Mouse (Mus musculus) small intestine, adult 2 months (tissue): ENCODE results near the gene Sbk2. TPM values are rescaled to one million over a fixed set of nuclear protein-coding genes. Genes with fewer than 3 reads are reported as not detected.

ENCODE experiments used
- H3K27ac ChIP-seq: fragments of 200-500 bp; 2 replicates; pipeline ENCODE4 v1.5.1; 2012; ENCODE audit warnings: low read depth, low read length, control low read depth, inconsistent platforms; ENCODE audit not compliant: insufficient read depth
- H3K27me3 ChIP-seq: fragments of 200-500 bp; 2 replicates; pipeline ENCODE4 v1.6.1; 2012; ENCODE audit warnings: mild to moderate bottlenecking, moderate library complexity, low read length, inconsistent platforms; ENCODE audit not compliant: control insufficient read depth, insufficient read depth
- H3K36me3 ChIP-seq: fragments of 200-500 bp; 2 replicates; pipeline ENCODE4 v1.6.1; 2012; ENCODE audit warnings: mild to moderate bottlenecking, low read length, control low read depth, inconsistent platforms; ENCODE audit not compliant: control insufficient read depth, insufficient read depth
- H3K4me1 ChIP-seq: fragments of 200-500 bp; 2 replicates; pipeline ENCODE4 v1.6.1; 2012; ENCODE audit warnings: low read length, inconsistent platforms, mixed read lengths; ENCODE audit not compliant: control insufficient read depth, insufficient read depth, insufficient read length
- H3K4me3 ChIP-seq: fragments of 200-500 bp; 2 replicates; pipeline ENCODE4 v1.5.1; 2012; ENCODE audit warnings: low read depth, mild to moderate bottlenecking, control low read depth, inconsistent platforms, low read length, moderate library complexity
- CTCF ChIP-seq: fragments of 200-500 bp; IDR thresholded peaks from 2 replicates; pipeline ENCODE4 v1.5.1; 2012; ENCODE audit warnings: low read depth, mild to moderate bottlenecking, control low read depth, inconsistent platforms, low read length, moderate library complexity, mixed read lengths; ENCODE audit not compliant: insufficient replicate concordance, insufficient read length; ENCODE audit errors: extremely low read depth
- POLR2A ChIP-seq: fragments of 200-500 bp; IDR thresholded peaks from 2 replicates; pipeline ENCODE4 v1.6.1; 2012; ENCODE audit warnings: low read depth, mild to moderate bottlenecking, control low read depth, inconsistent platforms, low read length, moderate library complexity
- WGBS: fragments of 180-500 bp; shearing (Covaris S2); methylation state at CpG from one replicate; pipeline ENCODE4 v1.1.7; 2018; 5-methylcytosine and 5-hydroxymethylcytosine counted together
- polyA plus RNA-seq: library from polyadenylated mRNA; depleted of rRNA; stranded (reverse); fragments of >200 nt; gene quantifications from 2 replicates; pipeline ENCODE4 v1.2.3, GENCODE M21; 2012

Sbk2 gene
- polyA plus RNA-seq, 1 experiment: 0.06 TPM

DNA sequence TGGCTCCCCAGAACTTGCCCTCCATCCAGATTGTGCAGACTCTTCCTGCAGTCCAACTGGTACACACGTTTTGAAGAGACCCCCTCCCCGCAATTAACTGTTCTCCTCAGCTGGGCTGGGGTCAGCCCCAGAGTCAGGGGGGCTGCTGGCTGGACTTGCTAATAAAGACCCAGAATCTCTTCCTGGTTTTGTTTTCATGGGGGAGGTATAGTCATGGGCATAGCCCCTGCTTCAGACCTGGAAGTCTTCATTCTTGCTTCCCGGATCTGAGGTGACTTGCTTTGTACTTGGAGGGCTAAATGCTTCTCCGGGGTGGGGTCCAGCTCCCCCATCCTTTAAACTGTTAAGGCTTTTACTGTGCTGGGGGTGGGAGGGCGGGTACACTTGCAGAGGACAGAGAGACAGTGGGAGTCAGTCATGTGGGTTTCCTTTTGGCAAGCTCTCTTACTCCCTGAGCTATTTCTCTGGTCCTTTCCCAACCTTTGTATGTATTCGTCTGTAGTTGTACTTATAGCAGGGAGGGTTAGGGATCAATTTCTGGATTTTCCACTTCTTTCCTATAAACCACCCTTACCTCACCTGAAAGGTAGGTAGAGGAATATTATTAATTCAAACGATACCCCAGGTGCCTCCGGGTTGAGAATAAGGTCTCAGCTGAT, 42.3 kb downstream of the Sbk2 start, which contains the start of gene Nat14:
TSS of gene Nat14 (plus strand) at position 205 of the 659 bp plus-strand sequence.
- Histone ChIP-seq H3K27ac (no peak within 1 kb of the TSS), H3K4me3 (peak within 1 kb of the TSS; percentile 28), H3K4me1 (peaks cover 2% of the 10 kb centered on the region), H3K27me3 (peaks cover 12% of the 10 kb centered on the region; the same call in 1 of the 2 replicates), H3K36me3 (peaks cover 23% of the 10 kb centered on the region)
- TF ChIP-seq CTCF (no peak), POLR2A (no peak)
- WGBS: 31% methylated on average over 8 of the region's 8 CpGs

DNA sequence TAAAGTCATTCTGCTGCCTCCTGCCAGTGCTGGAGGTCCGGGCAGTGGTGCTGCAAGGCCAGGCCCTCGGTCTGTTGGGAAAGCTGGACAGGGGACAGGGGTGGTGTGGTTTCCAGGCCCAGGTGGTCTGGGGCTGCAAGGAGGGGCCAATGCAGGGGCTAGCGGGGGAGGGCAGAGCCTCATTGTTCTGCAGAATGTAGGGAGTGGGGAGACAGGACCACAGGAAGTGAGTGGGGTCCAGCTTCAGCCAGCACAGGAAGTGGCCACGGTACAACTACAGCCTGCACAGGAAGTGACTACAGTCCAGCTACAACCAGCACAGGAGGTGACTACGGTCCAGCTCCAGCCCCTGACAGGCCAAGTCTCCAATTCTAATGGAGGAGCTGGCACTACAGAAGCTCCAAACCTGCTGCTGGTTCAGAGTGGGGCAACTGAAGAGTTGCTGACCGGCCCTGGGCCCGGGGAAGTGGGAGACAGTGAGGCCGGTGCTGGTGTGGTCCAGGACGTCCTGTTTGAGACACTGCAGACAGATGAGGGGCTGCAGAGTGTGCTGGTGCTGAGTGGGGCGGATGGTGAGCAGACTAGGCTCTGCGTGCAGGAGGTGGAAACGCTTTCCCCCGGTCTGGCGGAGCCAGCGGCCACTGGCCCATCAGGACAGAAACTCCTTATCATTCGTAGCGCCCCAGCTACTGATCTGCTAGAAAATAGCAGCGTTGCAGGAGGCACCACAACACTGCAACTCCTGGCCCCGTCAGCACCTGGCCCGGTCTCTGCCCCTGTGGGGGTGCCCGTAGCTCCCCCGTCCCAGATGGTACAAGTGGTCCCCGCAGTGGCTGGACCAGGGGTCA, 43.0 kb downstream of the Sbk2 start:
- no peak overlapping the region for H3K27ac ChIP-seq

DNA sequence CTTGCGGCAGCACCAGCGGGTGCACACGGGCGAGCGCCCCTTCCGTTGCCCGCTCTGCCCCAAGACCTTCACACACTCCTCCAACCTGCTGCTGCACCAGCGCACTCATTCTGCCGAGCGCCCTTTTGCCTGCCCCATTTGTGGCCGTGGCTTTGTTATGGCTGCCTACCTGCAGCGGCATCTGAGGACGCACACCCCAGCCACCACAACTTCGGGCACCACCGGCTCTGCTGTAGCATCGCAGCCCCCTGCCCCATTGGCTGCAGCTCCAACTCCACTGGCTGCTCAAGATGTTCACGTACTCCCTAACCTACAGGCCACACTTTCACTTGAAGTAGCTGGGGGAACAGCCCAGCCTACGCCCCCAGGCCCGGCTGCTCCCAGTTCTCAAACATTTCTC, 43.7 kb downstream of the Sbk2 start:
- Histone ChIP-seq H3K36me3 (peaks cover 23% of the 10 kb centered on the region), H3K4me3 (no peak overlapping the region), H3K27ac (no peak overlapping the region), H3K27me3 (peaks cover 12% of the 10 kb centered on the region; the same call in 1 of the 2 replicates), H3K4me1 (peaks cover 8% of the 10 kb centered on the region)
- TF ChIP-seq CTCF: no peak
- no peak for TF ChIP-seq POLR2A
- WGBS: 94% methylated on average over 19 of the region's 19 CpGs

More for the DNA sequence above, 43.0 kb downstream of the Sbk2 start:
- H3K4me3 ChIP-seq: no peak overlapping the region
- TF ChIP-seq POLR2A: no peak
- no peak for TF ChIP-seq CTCF
- 65% methylated on average over 23 of the region's 23 CpGs for WGBS
- peaks cover 5% of the 10 kb centered on the region for H3K4me1 ChIP-seq
- peaks cover 23% of the 10 kb centered on the region for H3K36me3 ChIP-seq
- H3K27me3 ChIP-seq: peaks cover 12% of the 10 kb centered on the region; the same call in 1 of the 2 replicates

DNA sequence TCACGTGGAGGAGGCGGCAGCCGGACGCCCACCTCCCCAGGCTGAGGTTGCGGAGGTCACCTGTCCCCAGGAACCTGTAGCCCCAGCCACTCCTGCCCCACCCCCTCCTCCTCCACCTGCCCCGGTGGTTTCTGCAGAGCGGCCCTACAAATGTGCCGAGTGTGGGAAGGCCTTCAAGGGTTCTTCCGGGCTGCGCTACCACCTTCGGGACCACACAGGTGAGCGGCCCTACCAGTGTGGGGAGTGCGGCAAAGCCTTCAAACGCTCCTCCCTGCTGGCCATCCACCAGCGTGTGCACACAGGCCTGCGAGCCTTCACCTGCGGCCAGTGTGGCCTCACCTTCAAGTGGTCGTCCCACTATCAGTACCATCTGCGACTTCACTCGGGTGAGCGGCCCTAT, 44.2 kb downstream of the Sbk2 start:
- Histone ChIP-seq H3K4me1 (peaks cover 8% of the 10 kb centered on the region), H3K4me3 (no peak overlapping the region), H3K36me3 (peaks cover 23% of the 10 kb centered on the region), H3K27me3 (peaks cover 12% of the 10 kb centered on the region; the same call in 1 of the 2 replicates), H3K27ac (no peak overlapping the region)
- 93% methylated on average over 21 of the region's 21 CpGs for WGBS
- no peak for TF ChIP-seq CTCF
- no peak for TF ChIP-seq POLR2A

DNA sequence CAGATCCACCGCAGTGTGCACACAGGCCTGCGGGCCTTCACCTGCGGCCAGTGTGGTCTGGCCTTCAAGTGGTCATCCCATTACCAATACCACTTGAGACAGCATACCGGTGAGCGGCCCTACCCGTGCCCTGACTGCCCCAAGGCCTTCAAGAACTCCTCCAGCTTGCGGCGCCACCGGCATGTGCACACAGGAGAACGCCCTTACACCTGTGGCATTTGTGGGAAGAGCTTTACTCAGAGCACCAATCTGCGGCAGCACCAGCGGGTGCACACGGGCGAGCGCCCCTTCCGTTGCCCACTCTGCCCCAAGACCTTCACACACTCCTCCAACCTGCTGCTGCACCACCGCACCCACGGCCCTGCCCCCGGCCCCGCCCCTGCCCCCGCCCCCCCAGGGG, 45.1 kb downstream of the Sbk2 start:
- peaks cover 10% of the 10 kb centered on the region for H3K4me1 ChIP-seq
- WGBS: 89% methylated on average over 21 of the region's 21 CpGs
- H3K4me3 ChIP-seq: no peak overlapping the region
- TF ChIP-seq POLR2A (no peak), CTCF (no peak)
- no peak overlapping the region for H3K27ac ChIP-seq
- H3K36me3 ChIP-seq: peaks cover 23% of the 10 kb centered on the region
- H3K27me3 ChIP-seq: peaks cover 12% of the 10 kb centered on the region; the same call in 1 of the 2 replicates

DNA sequence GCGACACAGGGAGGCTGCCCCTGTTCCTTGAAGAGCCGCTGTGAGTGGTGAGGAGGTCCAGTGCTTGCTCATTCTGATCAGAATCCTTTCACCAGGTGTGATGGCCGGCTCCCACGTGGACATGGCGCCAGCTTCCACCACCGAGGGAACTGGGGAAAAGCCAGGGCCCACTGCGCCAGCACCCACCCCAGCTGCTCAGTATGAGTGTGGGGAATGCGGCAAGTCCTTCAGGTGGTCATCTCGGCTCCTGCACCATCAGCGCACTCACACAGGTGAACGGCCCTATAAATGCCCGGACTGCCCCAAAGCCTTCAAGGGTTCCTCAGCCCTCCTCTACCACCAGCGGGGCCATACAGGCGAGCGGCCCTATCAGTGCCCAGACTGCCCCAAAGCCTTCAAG, 45.5 kb downstream of the Sbk2 start:
- peaks cover 9% of the 10 kb centered on the region; the same call in 1 of the 2 replicates for H3K27me3 ChIP-seq

DNA sequence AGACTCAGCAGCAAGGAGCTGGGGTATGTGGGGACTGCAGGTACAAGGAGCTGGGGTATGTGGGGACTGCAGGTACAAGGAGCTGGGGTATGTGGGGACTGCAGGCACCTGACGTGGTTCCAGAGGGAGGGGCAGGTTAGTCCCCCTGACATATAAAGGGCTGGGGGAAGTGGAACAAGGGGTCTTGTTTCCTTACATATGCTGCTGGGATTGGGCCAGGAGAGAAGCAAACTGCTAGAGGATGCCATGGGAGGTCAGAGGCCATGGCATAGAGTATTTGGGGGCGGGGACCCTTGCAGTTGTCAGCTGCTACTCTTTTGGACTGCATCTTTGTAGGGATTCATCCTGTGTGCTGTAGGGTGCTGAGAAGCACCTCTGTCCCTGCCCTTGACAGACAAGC, 46.7 kb downstream of the Sbk2 start:
- no peak overlapping the region for H3K27ac ChIP-seq
- peaks cover 23% of the 10 kb centered on the region for H3K36me3 ChIP-seq
- TF ChIP-seq POLR2A (no peak), CTCF (no peak)
- H3K4me1 ChIP-seq: peaks cover 7% of the 10 kb centered on the region
- H3K27me3 ChIP-seq: no peaks in the 10 kb centered on the region
- H3K4me3 ChIP-seq: no peak overlapping the region
- 98% methylated on average over 2 of the region's 2 CpGs for WGBS

More for the DNA sequence above, 45.5 kb downstream of the Sbk2 start:
- Histone ChIP-seq H3K4me1 (peaks cover 10% of the 10 kb centered on the region), H3K36me3 (peaks cover 23% of the 10 kb centered on the region), H3K4me3 (no peak overlapping the region), H3K27ac (no peak overlapping the region)
- TF ChIP-seq POLR2A (no peak), CTCF (no peak)
- 93% methylated on average over 15 of the region's 15 CpGs for WGBS
